Mouse (Mus musculus): ENCODE results near the gene Megf11. TPM values are rescaled to one million over a fixed set of nuclear protein-coding genes. Genes with fewer than 3 reads are reported as not detected.
"Not testable (repeated sequence)": the region's sequence is repeated elsewhere in the genome, so short reads cannot be mapped to it uniquely, and the experiment has no call there.

The Megf11 gene
- total RNA-seq, 2 experiments from 2014 or later = 0.96 to 2.0 TPM

DNA sequence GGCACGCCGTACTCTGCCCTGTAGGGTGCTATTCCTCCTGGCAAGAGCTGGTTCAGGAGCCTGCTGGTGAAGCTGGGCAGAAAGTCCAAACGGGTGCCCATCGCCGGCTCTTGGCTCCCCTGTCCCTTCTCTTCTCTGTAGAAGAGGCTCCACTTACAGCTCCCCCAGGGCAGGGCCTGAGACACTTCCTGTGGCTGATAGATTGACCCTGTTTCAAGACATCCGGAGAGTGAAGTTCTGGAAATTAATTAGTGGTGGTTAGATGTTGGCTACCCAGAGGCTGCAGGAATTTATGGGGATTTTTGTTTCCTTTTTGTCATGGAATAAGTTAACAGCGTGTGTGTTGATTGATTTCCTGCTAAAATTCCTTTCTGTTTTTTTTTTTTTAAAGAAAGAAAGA, 72.2 kb downstream of the Megf11 start:
- DNase-seq (ENCODE audit: low spot score) = no peak
- intact Hi-C loops (cut with DNase I) = no loop called here

- intact Hi-C loops (cut with DNase I) = no loop called here
- no peak for DNase-seq (ENCODE audit: low spot score)
Observed at GRCm38 (mm10) chr9:64461568-64462308, 76.3 kb downstream of the Megf11 start.

DNA sequence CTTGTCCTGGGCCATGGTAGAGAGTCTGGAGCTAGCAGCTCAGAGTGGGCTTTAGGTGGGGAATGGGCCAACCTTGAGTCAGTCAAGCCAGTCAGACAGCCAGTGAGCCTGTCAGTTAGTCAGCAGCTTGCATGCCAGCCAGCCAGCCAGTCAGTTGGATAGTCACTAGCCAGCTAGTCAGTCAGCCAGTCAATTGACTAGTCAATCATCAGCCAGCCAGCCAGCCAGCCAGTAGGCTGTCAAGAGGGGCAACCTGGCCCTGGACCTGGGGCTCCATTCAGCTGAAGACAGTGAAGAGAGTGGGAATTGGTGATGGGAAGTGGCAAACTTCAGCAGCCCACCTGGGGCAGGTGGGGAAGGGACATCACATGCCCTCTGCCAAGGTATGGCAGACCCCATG, 77.4 kb downstream of the Megf11 start:
- intact Hi-C loops (cut with DNase I) = no loop called here
- DNase-seq (ENCODE audit: low spot score) = no peak

DNA sequence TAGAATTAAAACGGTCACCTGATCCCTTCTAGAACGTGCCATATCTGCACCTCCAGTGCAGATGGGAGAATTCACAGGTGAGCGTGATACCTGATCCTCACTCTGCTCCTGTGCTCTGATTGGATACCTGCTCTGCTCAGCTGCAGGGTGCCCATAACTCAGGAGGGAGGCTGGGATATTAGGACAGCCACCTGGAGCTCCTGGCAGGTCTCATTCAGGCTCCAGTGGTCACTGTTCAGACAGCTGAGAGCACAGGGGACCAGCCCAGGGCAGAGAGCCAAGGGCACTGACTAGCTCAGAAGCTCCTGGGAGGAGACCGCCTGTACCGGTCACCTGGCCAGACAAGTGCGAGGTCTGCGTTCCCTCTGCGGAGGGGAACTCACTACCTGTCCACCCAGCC, 80.7 kb downstream of the Megf11 start:
- intact Hi-C loops (cut with DNase I) = no loop called here
- no peak for DNase-seq (ENCODE audit: low spot score)

DNA sequence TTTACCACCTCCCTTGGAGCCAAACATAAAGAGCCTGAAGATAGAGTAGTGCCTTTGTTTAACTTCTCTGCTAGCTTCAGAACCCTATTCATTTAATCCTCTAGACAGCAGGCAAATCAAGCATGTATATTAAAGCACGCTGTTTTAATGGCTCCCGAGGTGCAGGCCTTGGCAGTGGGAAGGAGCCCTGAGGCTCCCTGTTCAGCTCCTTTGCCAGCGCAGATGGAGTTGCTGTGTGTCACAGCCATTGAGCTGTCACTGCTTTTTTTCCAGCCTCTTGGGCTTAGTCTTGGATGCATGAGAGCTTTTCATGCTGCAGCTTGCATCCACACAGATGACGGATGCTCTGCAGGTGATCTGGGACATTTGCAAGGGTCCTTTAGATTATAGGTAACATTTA, 81.1 kb downstream of the Megf11 start:
- no peak for DNase-seq (ENCODE audit: low spot score)
- intact Hi-C loops (cut with DNase I) = no loop called here

- no peak for DNase-seq (ENCODE audit: low spot score)
- intact Hi-C loops (cut with DNase I) = no loop called here
Observed at GRCm38 (mm10) chr9:64470806-64471205, 85.4 kb downstream of the Megf11 start.

- intact Hi-C loops (cut with DNase I) = no loop called here
- no peak for DNase-seq (ENCODE audit: low spot score)
Observed at GRCm38 (mm10) chr9:64471336-64471735, 85.9 kb downstream of the Megf11 start.

GRCm38 (mm10) chr9:64472165-64472564, 86.7 kb downstream of the Megf11 start:
- intact Hi-C loops (cut with DNase I) = no loop called here
- DNase-seq (ENCODE audit: low spot score) = no peak

DNA sequence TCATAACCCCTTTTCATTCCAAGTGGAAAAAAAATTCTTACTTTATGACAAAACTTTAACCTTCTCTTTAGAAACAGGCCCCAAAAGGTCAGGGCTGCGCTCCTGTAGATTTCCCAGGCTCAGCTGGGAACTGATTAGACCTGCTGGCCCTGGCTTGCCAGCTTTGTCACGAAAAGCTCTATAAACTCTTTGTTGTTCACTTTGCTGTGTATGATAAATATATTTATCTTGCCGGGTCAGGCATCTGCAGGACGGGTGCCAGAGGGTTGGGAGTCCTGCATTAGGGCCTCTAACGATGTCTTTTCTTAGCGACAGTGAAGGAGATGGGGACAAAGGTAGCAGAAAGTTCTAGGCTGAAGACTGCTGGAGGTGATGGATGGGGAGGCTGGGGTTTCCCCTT, 87.3 kb downstream of the Megf11 start:
- DNase-seq (ENCODE audit: low spot score) = no peak
- intact Hi-C loops (cut with DNase I) = no loop called here

GRCm38 (mm10) chr9:64473170-64473569, 87.7 kb downstream of the Megf11 start:
- no peak for DNase-seq (ENCODE audit: low spot score)
- intact Hi-C loops (cut with DNase I) = no loop called here

DNA sequence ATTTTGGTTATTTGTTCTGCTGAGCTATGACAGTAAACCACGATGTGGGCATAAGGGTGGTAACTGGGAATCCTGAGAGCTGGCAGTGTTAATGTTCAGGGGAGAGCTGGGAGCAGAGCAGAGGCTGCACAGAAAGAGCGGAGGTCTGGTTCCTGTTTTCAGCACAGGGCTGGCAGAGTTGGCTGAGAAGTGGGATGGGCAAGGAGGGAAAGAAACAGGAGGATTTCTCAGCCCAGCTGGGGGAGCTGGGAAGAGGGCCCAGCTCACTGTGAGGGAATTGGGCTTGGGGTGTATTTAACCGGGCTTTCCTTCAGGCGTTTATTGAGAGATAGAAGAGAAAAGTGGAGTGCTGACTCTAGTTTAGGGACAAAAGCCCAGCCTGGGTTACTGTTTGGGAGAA, 88.3 kb downstream of the Megf11 start:
- DNase-seq (ENCODE audit: low spot score) = no peak
- intact Hi-C loops (cut with DNase I) = no loop called here

GRCm38 (mm10) chr9:64474142-64474541, 88.7 kb downstream of the Megf11 start:
- intact Hi-C loops (cut with DNase I) = no loop called here
- DNase-seq (ENCODE audit: low spot score) = no peak

GRCm38 (mm10) chr9:64475942-64476341, 90.5 kb downstream of the Megf11 start:
- intact Hi-C loops (cut with DNase I) = no loop called here
- no peak for DNase-seq (ENCODE audit: low spot score)

DNA sequence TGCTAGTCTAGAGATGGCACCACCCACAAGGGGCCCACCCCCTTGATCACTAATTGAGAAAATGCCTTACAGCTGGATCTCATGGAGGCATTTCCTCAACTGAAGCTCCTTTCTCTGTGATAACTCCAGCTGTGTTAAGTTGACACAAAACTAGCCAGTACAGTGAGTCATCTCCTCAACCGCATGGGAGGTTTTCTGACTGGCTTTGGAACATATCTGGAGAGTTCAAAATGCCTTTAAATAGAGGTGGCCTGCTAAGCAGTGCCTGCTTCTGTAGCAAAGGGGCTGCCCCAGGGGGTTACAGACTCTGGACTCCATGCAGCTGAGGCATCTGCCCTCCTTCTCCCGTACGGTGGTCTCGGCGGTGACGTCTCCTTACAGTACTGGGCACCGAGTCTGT, 92.0 kb downstream of the Megf11 start:
- DNase-seq (ENCODE audit: low spot score); intact Hi-C loops (cut with DNase I): not testable (repeated sequence)

DNA sequence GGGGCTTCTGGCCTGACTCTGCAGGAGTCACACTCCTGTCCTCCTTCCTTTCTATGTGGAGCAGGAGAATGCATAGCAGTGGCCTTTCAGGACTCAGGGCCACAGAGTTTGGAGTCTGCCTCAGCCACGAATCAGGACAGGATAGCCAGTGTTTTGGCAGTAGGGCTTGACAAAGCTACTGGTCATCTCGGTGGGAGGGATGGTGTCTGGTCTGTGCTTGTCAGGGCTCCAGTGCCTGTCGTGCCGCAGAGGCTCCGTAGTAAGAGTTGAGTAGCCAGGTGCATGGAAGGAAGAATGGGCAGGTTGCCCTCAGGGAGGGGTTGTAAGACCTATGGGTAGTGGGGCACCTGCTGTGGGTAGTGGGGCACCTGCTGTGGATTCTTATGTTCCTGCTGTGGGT, 96.7 kb downstream of the Megf11 start:
- intact Hi-C loops (cut with DNase I) = loop anchor here (5.0 kb wide), 1 partner anchor 90 kb away; no protein-coding TSS in a partner anchor
- no peak for DNase-seq (ENCODE audit: low spot score)

DNA sequence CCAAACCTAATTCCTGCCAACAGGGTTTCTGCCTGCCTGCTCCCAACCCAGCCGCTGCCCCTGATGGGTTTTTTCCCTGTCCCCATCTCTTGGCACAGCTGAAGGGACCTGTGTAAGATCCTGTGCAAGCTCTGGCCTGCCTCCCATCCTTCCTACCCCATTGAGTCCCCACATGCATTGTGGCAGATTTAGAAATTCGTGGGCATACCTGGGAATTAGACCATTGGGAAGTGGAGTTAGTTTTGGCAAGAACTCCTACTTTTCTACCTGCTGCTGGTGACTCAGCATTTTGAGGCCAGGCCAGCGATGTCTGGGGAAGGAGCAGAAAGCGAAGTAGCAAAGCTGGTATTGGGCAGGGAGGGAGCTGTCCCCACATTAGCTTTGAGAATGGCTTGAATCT, 102.0 kb downstream of the Megf11 start:
- DNase-seq (ENCODE audit: low spot score) = no peak
- intact Hi-C loops (cut with DNase I) = no loop called here

DNA sequence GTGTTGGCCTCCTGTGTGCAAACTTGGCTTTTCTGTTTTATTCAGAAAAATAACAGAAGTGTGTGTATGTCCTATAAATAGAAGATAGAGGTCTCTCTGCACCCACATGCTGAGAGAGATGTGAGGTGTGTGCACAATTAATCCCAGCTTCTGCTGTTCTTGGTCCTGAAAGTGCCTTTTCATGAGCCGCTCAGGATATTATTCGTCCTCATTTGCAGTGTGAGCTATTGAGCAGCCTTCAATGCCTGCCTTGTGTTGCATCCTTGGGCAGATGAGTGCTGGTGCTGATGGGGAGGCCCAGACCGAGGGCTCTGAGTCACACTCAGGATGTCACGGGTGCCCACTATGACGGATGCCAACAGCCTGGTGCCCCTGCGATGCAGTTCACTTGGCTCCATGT, 109.2 kb downstream of the Megf11 start:
- intact Hi-C loops (cut with DNase I) = no loop called here
- DNase-seq (ENCODE audit: low spot score) = no peak

GRCm38 (mm10) chr9:64498929-64499328, 113.5 kb downstream of the Megf11 start:
- DNase-seq (ENCODE audit: low spot score) = no peak
- intact Hi-C loops (cut with DNase I) = no loop called here

DNA sequence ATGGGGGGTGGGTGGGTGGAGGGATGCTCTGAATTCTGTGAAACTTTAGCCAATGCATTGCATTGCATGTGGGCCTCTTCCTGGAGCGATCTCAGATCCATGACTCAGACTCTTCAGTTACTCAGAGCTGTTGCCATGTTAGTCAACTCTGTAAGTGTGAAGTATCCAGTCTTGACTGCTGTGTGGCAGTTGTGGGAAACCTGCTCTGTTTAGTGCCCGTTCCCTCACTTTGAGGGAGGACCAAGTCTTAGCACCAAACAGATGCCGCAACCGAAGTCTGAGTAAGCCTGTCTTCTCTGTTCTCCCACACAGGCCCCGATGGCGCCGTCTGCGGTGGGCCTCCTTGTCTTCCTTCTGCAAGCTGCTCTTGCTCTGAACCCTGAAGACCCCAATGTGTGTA, 115.8 kb downstream of the Megf11 start:
- DNase-seq (ENCODE audit: low spot score) = no peak
- intact Hi-C loops (cut with DNase I) = no loop called here

- DNase-seq (ENCODE audit: low spot score) = no peak
- intact Hi-C loops (cut with DNase I) = no loop called here
Observed at GRCm38 (mm10) chr9:64503996-64504395, 118.6 kb downstream of the Megf11 start.

- intact Hi-C loops (cut with DNase I) = no loop called here
- no peak for DNase-seq (ENCODE audit: low spot score)
Observed at GRCm38 (mm10) chr9:64504456-64504855, 119.0 kb downstream of the Megf11 start.

DNA sequence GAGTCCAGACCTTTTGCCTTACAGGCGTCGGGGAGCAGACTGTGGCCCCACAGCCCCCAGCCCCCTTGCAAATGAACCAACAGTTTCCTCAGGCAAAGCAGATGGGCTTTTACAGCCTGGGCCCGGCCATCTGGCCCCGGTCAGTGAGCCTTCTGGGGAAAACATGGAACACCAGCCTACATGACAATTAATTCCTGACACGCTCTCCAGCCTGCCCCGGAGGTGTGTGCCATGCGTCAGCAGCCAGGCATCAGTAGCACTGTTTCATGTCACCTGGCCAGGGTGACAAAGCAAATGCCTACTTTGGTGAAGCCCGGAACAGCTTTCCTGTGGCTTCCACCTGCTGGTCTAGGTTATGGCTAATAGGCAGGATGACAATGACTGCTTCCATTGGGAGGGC, 119.5 kb downstream of the Megf11 start:
- intact Hi-C loops (cut with DNase I) = no loop called here
- DNase-seq (ENCODE audit: low spot score) = no peak

Measured in heart, postnatal 25 days (tissue).